Mouse (Mus musculus): ENCODE measurements around the gene Tgfb1.

GRCm38 (mm10) chr7:25676085-25676781 lies 10.6 kb upstream of the Tgfb1 start:
- TF ChIP-seq FLI1 (IDR thresholded peaks at IDR 0.05; ENCODE audit: low read length), result no peak
- TF ChIP-seq GATA1 (IDR thresholded peaks at IDR 0.05; ENCODE audit: borderline replicate concordance, low read length), result no peak
